Mouse (Mus musculus) stomach, embryonic 15.5 days (tissue): ENCODE measurements around the gene Robo2. TPM values are rescaled to one million over a fixed set of nuclear protein-coding genes. Genes with fewer than 3 reads are reported as not detected.

Experiments
- ATAC-seq: fragments of 200-750 bp; cut with Nextera tagmentation; 2 replicates; pipeline ENCODE4 v1.8.0; 2017; ENCODE audit warnings: low read depth, moderate number of reproducible peaks, moderate TSS enrichment; ENCODE audit not compliant: insufficient read depth, low FRiP score
- H3K27ac ChIP-seq: fragments of 300-500 bp; sonication (generic); 2 replicates; pipeline ENCODE4 v1.5.1; 2015; ENCODE audit warnings: mild to moderate bottlenecking, inconsistent platforms
- H3K27me3 ChIP-seq: fragments of 300-500 bp; sonication (generic); replicated peaks from 2 replicates; pipeline ENCODE4 v1.6.1; 2015; ENCODE audit warnings: inconsistent platforms
- H3K36me3 ChIP-seq: fragments of 300-500 bp; sonication (generic); 2 replicates; pipeline ENCODE4 v1.6.1; 2015; ENCODE audit warnings: inconsistent platforms
- H3K4me1 ChIP-seq: fragments of 300-500 bp; sonication (generic); 2 replicates; pipeline ENCODE4 v1.6.1; 2015; ENCODE audit warnings: inconsistent platforms
- H3K4me2 ChIP-seq: fragments of 300-500 bp; sonication (generic); 2 replicates; pipeline ENCODE4 v1.6.1; 2015; ENCODE audit warnings: mild to moderate bottlenecking, inconsistent platforms
- H3K4me3 ChIP-seq: fragments of 300-500 bp; sonication (generic); replicated peaks from 2 replicates; pipeline ENCODE4 v1.5.1; 2015; ENCODE audit warnings: inconsistent platforms
- H3K9ac ChIP-seq: fragments of 300-500 bp; sonication (generic); 2 replicates; pipeline ENCODE4 v1.6.1; 2015; ENCODE audit warnings: inconsistent platforms
- H3K9me3 ChIP-seq: fragments of 300-500 bp; sonication (generic); 2 replicates; pipeline ENCODE4 v1.6.1; 2016; ENCODE audit warnings: inconsistent platforms
- WGBS: fragments of 180-500 bp; shearing (Covaris S2); methylation state at CpG from one replicate; pipeline ENCODE4 v1.1.7; 2015; 5-methylcytosine and 5-hydroxymethylcytosine counted together
- polyA plus RNA-seq: library from polyadenylated mRNA; unstranded; fragments of >200 nt; fragmentation: Nextera tagmentation; extraction: Ambion mirVana; gene quantifications from 2 replicates; pipeline ENCODE4 v1.2.1, GENCODE M21; 2015

The Robo2 gene
- polyA plus RNA-seq, 1 experiment from 2014 or later = 22.6 TPM

DNA sequence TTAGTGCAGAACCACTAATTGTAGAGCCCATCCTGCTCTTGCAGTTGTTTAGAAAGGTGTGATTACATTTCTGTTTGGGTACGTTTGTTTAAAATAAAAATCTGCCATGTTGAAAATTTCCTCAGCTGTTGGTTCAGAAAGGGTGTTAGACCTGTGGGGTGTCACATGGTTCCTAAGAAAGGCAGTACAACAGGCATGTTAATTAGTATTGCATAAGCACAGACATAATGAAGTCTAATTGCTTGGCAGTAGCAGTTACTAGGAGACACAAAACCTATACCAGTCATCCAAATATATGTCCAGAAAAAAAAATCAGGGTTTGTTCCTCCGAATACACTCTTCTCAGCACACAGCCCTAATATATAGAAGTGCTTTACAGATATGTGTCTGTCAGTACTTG, 220.0 kb downstream of the Robo2 start:
- H3K9me3 ChIP-seq = no peaks in the 10 kb centered on the region
- no peak for ATAC-seq
- H3K27ac ChIP-seq = no peak overlapping the region
- H3K27me3 ChIP-seq = no peaks in the 10 kb centered on the region
- no peak overlapping the region for H3K9ac ChIP-seq
- WGBS = 85% methylated on average over 2 of the region's 2 CpGs
- no peaks in the 10 kb centered on the region for H3K36me3 ChIP-seq
- no peak overlapping the region for H3K4me3 ChIP-seq
- no peak overlapping the region for H3K4me2 ChIP-seq
- H3K4me1 ChIP-seq = no peaks in the 10 kb centered on the region

DNA sequence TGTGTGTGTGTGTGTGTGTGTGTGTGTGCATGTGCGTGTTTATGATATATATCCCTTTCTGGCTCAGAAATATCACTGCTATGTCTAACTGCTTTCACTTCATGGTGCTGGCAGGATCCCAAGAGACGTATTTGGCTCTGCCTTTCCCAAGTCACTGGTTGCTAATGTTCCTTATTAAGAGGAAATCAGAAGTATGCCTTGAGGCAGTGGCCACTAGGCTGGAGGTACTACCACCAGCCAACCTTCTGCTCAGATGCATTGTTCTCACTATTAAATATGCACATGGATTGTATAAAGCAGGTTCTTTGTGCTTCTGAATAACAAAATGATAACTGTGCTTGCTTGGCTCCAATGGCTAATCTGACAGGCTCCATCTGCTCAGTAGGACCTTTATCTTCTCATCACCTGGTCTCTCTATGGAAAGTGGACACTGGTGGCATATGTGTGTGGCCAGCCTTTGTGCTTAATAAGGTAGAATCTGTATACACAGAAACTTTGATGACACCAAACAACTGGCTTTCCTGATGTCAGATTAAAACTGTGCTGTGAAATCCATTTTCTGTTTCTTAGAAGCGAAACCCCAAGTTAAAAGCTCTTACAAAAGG, 229.0 kb downstream of the Robo2 start:
- H3K9me3 ChIP-seq = no peaks in the 10 kb centered on the region
- 56% methylated on average over 3 of the region's 3 CpGs for WGBS
- H3K27ac ChIP-seq = no peak overlapping the region
- H3K4me3 ChIP-seq = no peak overlapping the region
- no peaks in the 10 kb centered on the region for H3K4me1 ChIP-seq
- no peak overlapping the region for H3K9ac ChIP-seq
- H3K4me2 ChIP-seq = no peak overlapping the region
- no peak for ATAC-seq
- no peaks in the 10 kb centered on the region for H3K27me3 ChIP-seq
- H3K36me3 ChIP-seq = no peaks in the 10 kb centered on the region

DNA sequence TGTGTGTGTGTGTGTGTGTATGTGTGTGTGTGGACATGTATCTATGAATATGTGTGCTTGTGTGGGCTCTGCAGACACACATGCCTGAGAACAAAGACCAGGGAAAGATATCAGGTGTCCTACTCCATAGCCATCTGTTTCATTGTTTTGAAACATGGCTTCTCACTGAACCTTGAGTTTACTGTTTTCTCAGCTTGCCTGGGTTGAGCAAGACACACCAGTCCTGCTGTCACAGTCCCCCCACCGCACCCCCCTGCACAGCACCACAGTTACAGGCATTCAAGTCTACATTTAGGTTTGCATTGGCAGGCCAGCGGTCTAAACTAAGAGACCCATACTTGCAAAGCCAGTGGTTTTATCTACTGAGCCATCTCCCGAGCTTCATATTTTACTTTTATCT, 239.0 kb downstream of the Robo2 start:
- H3K27ac ChIP-seq = no peak overlapping the region
- no peaks in the 10 kb centered on the region for H3K27me3 ChIP-seq
- H3K9ac ChIP-seq = no peak overlapping the region
- no peaks in the 10 kb centered on the region for H3K9me3 ChIP-seq
- no peak overlapping the region for H3K4me2 ChIP-seq
- H3K4me3 ChIP-seq = no peak overlapping the region
- no peaks in the 10 kb centered on the region for H3K4me1 ChIP-seq
- 85% methylated on average over 3 of the region's 3 CpGs for WGBS
- no peak for ATAC-seq
- H3K36me3 ChIP-seq = no peaks in the 10 kb centered on the region

DNA sequence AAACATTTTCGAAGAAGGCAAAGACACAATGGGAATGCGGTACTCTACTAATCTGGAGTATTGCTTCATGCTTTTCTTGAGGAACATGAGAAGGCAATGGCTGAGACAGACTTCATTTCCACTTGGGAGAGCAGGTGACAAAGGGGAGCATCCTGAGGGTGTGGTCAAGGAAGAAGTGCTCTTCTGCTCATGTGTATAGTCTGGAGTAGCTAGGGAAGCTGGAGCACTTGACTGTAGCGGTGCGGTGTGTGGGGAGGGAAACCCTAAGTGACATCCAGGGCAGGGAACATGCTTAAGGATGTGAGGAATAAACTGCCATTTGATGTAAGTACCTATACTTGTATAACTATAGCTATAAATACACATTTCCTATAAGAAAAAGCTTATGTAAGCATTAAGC, 242.0 kb downstream of the Robo2 start:
- no peak overlapping the region for H3K9ac ChIP-seq

DNA sequence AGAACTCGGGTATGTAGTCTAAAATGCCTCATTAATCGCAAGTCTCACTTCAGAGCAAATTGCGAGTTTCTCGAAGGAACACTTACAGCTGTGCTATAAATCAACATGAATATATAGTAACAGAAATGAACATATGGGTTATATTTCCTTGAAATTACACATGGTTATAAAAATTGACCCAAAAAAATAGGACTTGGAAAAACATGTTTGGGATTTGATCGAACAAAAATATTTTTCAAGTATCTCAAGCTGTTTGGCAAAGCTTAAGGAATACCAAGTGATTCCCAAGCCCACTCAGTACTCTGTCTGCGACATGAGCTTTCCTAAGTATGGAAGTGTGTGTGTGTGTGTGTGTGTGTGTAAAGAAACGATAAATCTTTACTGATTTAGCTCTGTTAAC, 242.5 kb downstream of the Robo2 start:
- H3K4me1 ChIP-seq = no peaks in the 10 kb centered on the region
- H3K27ac ChIP-seq = no peak overlapping the region
- H3K4me2 ChIP-seq = no peak overlapping the region
- H3K9ac ChIP-seq = no peak overlapping the region
- 56% methylated on average over 7 of the region's 7 CpGs for WGBS
- no peak overlapping the region for H3K4me3 ChIP-seq
- H3K9me3 ChIP-seq = no peaks in the 10 kb centered on the region
- no peak for ATAC-seq
- no peaks in the 10 kb centered on the region for H3K27me3 ChIP-seq
- H3K36me3 ChIP-seq = no peaks in the 10 kb centered on the region

More for the DNA sequence above, 242.0 kb downstream of the Robo2 start:
- Histone ChIP-seq H3K36me3 (no peaks in the 10 kb centered on the region), H3K4me1 (no peaks in the 10 kb centered on the region), H3K9me3 (no peaks in the 10 kb centered on the region), H3K4me3 (no peak overlapping the region), H3K27ac (no peak overlapping the region), H3K27me3 (no peaks in the 10 kb centered on the region), H3K4me2 (no peak overlapping the region)
- 92% methylated on average over 4 of the region's 4 CpGs for WGBS
- no peak for ATAC-seq

DNA sequence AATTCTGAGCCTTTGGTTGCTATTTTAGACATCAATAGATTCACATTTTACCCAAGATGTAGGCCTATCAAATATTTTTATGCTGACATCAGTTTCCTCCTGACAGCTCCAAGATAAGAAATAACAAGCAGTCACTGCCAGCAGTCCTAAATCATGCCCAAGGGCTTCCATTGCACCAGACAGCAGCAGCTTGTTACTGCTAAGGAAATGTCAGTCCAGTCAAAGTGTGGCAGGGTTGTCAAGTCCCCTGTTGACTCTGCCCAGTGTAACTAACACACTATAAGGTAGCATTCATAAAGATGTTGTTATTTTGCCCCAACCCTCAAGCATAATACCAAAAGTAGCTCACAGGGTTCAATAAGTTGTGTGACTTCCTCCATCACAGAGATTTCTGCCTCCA, 243.8 kb downstream of the Robo2 start:
- no peak overlapping the region for H3K27ac ChIP-seq
- no peak overlapping the region for H3K4me2 ChIP-seq
- H3K9me3 ChIP-seq = no peaks in the 10 kb centered on the region
- no peak for ATAC-seq
- no peaks in the 10 kb centered on the region for H3K27me3 ChIP-seq
- H3K9ac ChIP-seq = no peak overlapping the region
- no peaks in the 10 kb centered on the region for H3K4me1 ChIP-seq
- no peaks in the 10 kb centered on the region for H3K36me3 ChIP-seq
- H3K4me3 ChIP-seq = no peak overlapping the region

DNA sequence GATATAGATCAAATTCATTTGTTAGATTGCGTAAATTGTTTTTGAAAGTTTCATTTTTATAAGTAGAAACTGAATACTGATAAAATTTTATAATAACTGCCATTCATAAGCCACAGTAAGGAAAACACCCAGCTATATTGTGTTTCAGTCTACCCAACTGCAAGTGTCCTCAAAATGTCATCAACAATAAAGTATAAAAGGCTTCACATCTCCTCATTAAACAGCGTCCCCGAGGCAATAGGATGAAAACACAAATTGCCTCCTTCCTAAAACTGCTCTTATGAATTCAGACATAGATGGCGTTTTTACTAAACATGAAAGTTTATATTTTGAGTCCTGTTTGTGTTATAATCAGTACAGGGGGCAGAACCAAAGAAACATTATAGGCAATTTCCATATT, 249.6 kb downstream of the Robo2 start:
- no peak overlapping the region for H3K9ac ChIP-seq
- H3K27me3 ChIP-seq = no peaks in the 10 kb centered on the region
- no peak overlapping the region for H3K4me3 ChIP-seq
- H3K4me1 ChIP-seq = no peaks in the 10 kb centered on the region
- no peaks in the 10 kb centered on the region for H3K9me3 ChIP-seq
- H3K4me2 ChIP-seq = no peak overlapping the region
- no peak overlapping the region for H3K27ac ChIP-seq
- 85% methylated on average over 4 of the region's 4 CpGs for WGBS
- no peaks in the 10 kb centered on the region for H3K36me3 ChIP-seq
- no peak for ATAC-seq

DNA sequence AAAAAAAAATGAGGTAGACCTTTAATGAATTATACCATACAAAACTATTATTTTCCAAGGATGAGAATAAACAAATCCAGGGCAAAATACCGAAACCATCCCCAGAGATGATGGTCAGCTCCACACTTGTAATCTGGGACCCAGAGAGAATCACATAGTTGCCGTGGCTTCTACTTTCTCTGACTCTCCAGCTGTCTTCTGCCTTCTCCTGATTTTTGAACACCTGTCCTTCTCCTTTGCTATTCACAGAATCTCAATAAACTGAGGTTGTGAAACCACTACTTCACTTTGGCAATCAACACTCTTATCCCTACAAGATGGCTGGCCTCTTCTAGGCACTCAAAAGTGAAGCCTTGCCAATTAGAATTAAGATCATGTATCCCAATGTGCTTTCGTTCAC, 252.4 kb downstream of the Robo2 start:
- Histone ChIP-seq H3K9me3 (no peaks in the 10 kb centered on the region), H3K4me1 (no peaks in the 10 kb centered on the region), H3K4me2 (no peak overlapping the region), H3K27ac (no peak overlapping the region), H3K4me3 (no peak overlapping the region), H3K27me3 (no peaks in the 10 kb centered on the region), H3K36me3 (no peaks in the 10 kb centered on the region), H3K9ac (no peak overlapping the region)
- WGBS = 86% methylated on average over 3 of the region's 3 CpGs
- no peak for ATAC-seq

DNA sequence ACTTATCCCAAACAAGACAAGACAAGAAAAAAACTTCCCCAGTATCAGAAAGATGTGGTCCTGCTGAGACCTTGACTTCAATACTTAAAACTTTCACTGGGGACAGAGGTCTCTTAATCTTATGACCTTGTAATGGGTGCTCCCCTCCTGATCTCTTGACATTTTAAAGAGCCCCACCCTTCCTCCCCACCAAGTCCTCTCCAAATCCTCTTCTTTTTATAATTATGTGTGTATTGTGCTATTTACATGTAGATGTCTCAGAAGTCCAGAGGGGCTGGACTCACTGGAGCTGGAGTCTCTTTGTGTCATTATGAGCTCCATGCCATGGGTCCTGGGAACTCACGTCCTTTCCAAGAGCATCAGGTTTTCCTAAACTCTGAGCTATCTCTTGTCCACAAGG, 275.4 kb downstream of the Robo2 start:
- no peak overlapping the region for H3K9ac ChIP-seq
- no peaks in the 10 kb centered on the region for H3K9me3 ChIP-seq
- no peak overlapping the region for H3K4me2 ChIP-seq
- no peak overlapping the region for H3K4me3 ChIP-seq
- WGBS = 89% methylated on average over 1 of the region's 1 CpGs
- H3K27me3 ChIP-seq = no peaks in the 10 kb centered on the region
- no peaks in the 10 kb centered on the region for H3K36me3 ChIP-seq
- no peak for ATAC-seq
- no peak overlapping the region for H3K27ac ChIP-seq
- no peaks in the 10 kb centered on the region for H3K4me1 ChIP-seq

DNA sequence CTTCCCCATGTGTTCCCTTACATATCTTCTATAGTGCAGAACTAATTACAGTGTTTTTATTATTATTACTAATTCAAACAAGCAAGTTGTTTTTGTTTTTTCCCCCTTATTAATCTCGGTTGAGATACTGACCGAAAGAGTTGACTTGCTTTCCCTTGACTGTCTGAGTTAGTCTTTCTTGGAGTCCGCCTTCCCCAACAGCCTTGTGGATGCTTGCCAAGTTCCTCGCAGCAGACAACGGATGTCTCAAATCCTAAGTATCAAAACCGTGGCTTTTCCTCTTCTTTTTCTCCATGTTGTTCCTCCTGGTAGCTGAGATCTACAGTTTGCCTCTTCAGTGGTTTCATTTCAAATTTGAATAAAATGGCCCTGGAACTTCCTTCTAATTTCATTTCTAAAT, 278.8 kb downstream of the Robo2 start:
- Histone ChIP-seq H3K9ac (no peak overlapping the region), H3K9me3 (no peaks in the 10 kb centered on the region), H3K36me3 (no peaks in the 10 kb centered on the region), H3K4me1 (no peaks in the 10 kb centered on the region), H3K4me2 (no peak overlapping the region), H3K27ac (no peak overlapping the region), H3K4me3 (no peak overlapping the region), H3K27me3 (no peaks in the 10 kb centered on the region)
- ATAC-seq = no peak
- 51% methylated on average over 6 of the region's 6 CpGs for WGBS

DNA sequence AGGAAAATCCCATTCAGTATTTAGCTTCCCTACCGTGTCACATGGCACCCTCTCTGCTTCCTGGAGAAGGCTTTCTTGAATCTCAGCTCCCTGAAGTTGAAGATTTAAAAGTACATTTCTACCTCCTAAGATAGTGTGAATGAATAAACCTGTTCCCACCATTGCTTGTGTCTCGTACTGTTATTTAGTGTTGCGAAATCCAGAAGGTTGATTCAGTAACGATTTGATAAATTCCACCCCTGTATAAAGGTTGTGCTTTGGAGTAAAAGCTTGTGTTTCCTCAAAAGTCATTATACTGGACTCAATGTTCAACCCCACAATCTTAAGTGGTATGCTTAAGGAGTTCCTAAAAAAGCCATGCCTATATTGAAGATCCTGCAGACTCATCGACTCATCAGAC, 280.3 kb downstream of the Robo2 start:
- Histone ChIP-seq H3K9me3 (no peaks in the 10 kb centered on the region), H3K27ac (no peak overlapping the region), H3K9ac (no peak overlapping the region), H3K4me3 (no peak overlapping the region), H3K27me3 (no peaks in the 10 kb centered on the region), H3K4me2 (no peak overlapping the region), H3K4me1 (no peaks in the 10 kb centered on the region), H3K36me3 (no peaks in the 10 kb centered on the region)
- WGBS = 90% methylated on average over 5 of the region's 5 CpGs
- ATAC-seq = no peak

DNA sequence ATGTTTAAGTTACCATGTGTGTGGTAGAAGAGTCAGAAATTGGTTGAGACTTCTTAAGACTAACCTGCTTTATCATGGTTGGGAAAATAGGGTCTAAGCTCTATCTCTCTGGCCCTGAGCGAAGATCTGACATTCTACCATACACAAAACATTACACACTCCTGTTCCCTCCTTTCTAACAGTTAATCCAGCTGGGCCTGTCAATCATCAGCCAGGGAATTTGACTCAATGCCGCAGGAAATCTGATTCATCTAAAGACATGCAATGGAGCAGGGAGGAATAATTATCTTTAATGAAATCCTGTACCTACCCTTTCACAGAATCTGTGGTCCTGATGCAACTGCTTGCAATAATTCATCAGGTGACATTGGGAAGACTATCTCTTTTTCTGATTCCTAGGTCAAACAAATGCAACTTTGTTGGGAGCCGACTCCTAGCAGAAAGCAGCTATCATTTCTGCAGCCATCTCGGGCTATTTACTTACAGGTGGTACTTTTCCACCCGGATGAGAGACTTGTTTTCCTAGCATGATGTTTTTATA, 283.1 kb downstream of the Robo2 start:
- Histone ChIP-seq H3K4me1 (no peaks in the 10 kb centered on the region), H3K27me3 (no peaks in the 10 kb centered on the region), H3K36me3 (no peaks in the 10 kb centered on the region), H3K4me3 (no peak overlapping the region), H3K4me2 (no peak overlapping the region), H3K9ac (no peak overlapping the region), H3K9me3 (no peaks in the 10 kb centered on the region), H3K27ac (no peak overlapping the region)
- 82% methylated on average over 5 of the region's 5 CpGs for WGBS
- ATAC-seq = no peak

DNA sequence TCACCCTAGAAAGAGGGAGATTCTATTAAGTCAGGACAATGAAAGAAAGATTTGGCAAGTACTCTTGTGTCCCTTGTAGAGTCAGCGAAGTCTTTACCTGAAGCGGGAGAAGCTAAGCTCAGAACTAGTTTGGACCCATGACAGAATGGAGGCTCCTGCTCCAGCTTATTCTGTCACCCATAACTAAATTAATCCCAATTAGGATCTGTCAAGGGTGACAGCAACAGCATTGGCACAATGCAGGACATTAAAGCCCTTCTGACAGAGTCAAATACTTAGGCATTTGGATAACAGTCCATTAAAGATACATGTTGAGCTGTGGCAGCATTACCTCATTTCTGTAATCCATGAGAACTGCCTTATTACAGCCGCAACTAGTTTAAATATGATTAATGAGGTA, 298.5 kb downstream of the Robo2 start:
- Histone ChIP-seq H3K4me2 (no peak overlapping the region), H3K27ac (no peak overlapping the region), H3K27me3 (no peaks in the 10 kb centered on the region), H3K9ac (no peak overlapping the region), H3K36me3 (no peaks in the 10 kb centered on the region), H3K4me1 (no peaks in the 10 kb centered on the region), H3K9me3 (no peaks in the 10 kb centered on the region), H3K4me3 (no peak overlapping the region)
- ATAC-seq = no peak
- 87% methylated on average over 3 of the region's 3 CpGs for WGBS
